Mouse (Mus musculus) CD4-positive naive resting alpha-beta T cell, adult 57 days (primary cell): Measurements from ENCODE around the gene Spsb2. TPM values are rescaled to one million over a fixed set of nuclear protein-coding genes. Genes with fewer than 3 reads are reported as not detected.

Source experiments
- total RNA-seq: library from RNA; stranded (reverse); gene quantifications from one replicate; pipeline ENCODE4 v1.2.4, GENCODE M21; 2023

Spsb2 gene
- 3.6 TPM for total RNA-seq

GRCm38 (mm10) chr6:124808358-124809012 is at the start of gene Spsb2:
Gene Spsb2, plus strand, starts transcription at chr6:124808661.

GRCm38 (mm10) chr6:124769101-124769765 is 39.2 kb upstream of the Spsb2 start, which contains the start of gene Eno2:
Gene Eno2, minus strand, starts transcription at chr6:124769673.

GRCm38 (mm10) chr6:124779222-124779983 is 29.1 kb upstream of the Spsb2 start, which contains the start of gene Lrrc23:
Gene Lrrc23, minus strand, starts transcription at chr6:124779727.

GRCm38 (mm10) chr6:124813933-124814332 is 5.5 kb downstream of the Spsb2 start, which contains the start of gene Tpi1:
Gene Tpi1, minus strand, starts transcription at chr6:124814296.

GRCm38 (mm10) chr6:124828868-124829798 is 20.7 kb downstream of the Spsb2 start, which contains the start of the genes Usp5 and Cdca3:
Gene Usp5, minus strand, starts transcription at chr6:124829484.
Gene Cdca3, plus strand, starts transcription at chr6:124829547.

GRCm38 (mm10) chr6:124840241-124841167 is 32.0 kb downstream of the Spsb2 start, which contains the start of gene Gnb3:
Gene Gnb3, minus strand, starts transcription at chr6:124840275.

GRCm38 (mm10) chr6:124856916-124857839 is 48.7 kb downstream of the Spsb2 start, which contains the start of gene P3h3:
Gene P3h3, minus strand, starts transcription at chr6:124857752.

Other genes starting within 250 kb of the Spsb2 start
- not detected for gene C1rb, start 238.4 kb upstream of the Spsb2 start, total RNA-seq
- 0.21 TPM for gene C1s2, start 172.6 kb upstream of the Spsb2 start, total RNA-seq
- 82.6 TPM for gene Lpcat3, start 145.6 kb upstream of the Spsb2 start, total RNA-seq
- 168 TPM for gene Emg1, start 96.5 kb upstream of the Spsb2 start, total RNA-seq
- 186 TPM for gene Phb2, start 96.3 kb upstream of the Spsb2 start, total RNA-seq
- 178 TPM for gene Ptpn6, start 69.9 kb upstream of the Spsb2 start, total RNA-seq
- gene Grcc10, start 67.3 kb upstream of the Spsb2 start, total RNA-seq = 265 TPM
- gene Gm45234, start 52.6 kb upstream of the Spsb2 start, total RNA-seq = 1.5 TPM
- gene Atn1, start 52.1 kb upstream of the Spsb2 start, total RNA-seq = 188 TPM
- gene Eno2, start 39.0 kb upstream of the Spsb2 start, total RNA-seq = 2.7 TPM
- 10.8 TPM for gene Lrrc23, start 28.9 kb upstream of the Spsb2 start, total RNA-seq
- gene Tpi1, start 5.6 kb downstream of the Spsb2 start, total RNA-seq = 31.2 TPM
- 58.0 TPM for gene Usp5, start 20.8 kb downstream of the Spsb2 start, total RNA-seq
- 1.8 TPM for gene Cdca3, start 20.9 kb downstream of the Spsb2 start, total RNA-seq
- not detected for gene Gnb3, start 31.6 kb downstream of the Spsb2 start, total RNA-seq
- 1.0 TPM for gene P3h3, start 49.1 kb downstream of the Spsb2 start, total RNA-seq
- 2.3 TPM for gene Gpr162, start 55.3 kb downstream of the Spsb2 start, total RNA-seq
- gene Cd4, start 79.6 kb downstream of the Spsb2 start, total RNA-seq = 458 TPM
- gene Lag3, start 103.0 kb downstream of the Spsb2 start, total RNA-seq = 1.6 TPM
- 75.5 TPM for gene Ptms, start 111.4 kb downstream of the Spsb2 start, total RNA-seq
- 86.9 TPM for gene Mlf2, start 122.7 kb downstream of the Spsb2 start, total RNA-seq
- 35.8 TPM for gene Cops7a, start 156.9 kb downstream of the Spsb2 start, total RNA-seq
- gene Pianp, start 188.0 kb downstream of the Spsb2 start, total RNA-seq = 0.89 TPM
- 88.6 TPM for gene Zfp384, start 200.5 kb downstream of the Spsb2 start, total RNA-seq
- gene Ing4, start 231.1 kb downstream of the Spsb2 start, total RNA-seq = 73.3 TPM
- gene Acrbp, start 241.0 kb downstream of the Spsb2 start, total RNA-seq = 12.8 TPM